Mouse (Mus musculus): ENCODE measurements around the gene Zic3.

- TF ChIP-seq POLR2A (IDR thresholded peaks at IDR 0.05; ENCODE audit: insufficient read depth, low read length) (no peak), CTCF (IDR thresholded peaks at IDR 0.05; ENCODE audit: low read depth, low read length) (no peak)
Measured at GRCm38 (mm10) chrX:58033521-58033920, 11.0 kb downstream of the Zic3 start.
